Mouse (Mus musculus): ENCODE measurements around the gene Btbd35f10.
"Not testable (repeated sequence)": the region's sequence is repeated elsewhere in the genome, so short reads cannot be mapped to it uniquely, and the experiment has no call there.

The Btbd35f10 gene

DNA sequence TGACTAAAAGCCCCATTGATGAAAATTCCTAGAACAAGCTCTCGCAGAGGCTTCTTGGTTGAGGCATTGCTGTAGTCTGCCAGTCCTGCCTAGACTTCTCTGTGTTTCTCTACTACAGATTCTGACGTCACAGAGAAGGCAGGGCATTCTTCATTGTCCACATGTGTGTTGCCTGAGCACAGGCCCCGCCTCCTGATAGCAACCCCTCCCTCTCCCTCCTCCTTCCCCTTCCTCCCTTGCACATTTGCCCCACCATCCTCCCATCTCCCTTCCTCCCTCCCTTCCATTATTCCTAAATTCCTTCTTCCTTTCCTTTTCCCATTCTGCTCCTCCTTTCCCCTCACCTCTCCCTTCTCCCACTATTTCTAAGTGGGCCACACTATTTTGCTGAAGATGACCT, at the start of gene Btbd35f10:
Gene Btbd35f10 (minus strand): TSS at position 101 of the 400 bp plus-strand sequence.
- not testable (repeated sequence) for DNase-seq (ENCODE audit: low read depth)

Measured in fibroblast of lung, adult 2 months (primary cell).